Mouse (Mus musculus) frontal cortex, postnatal 36 days (tissue): Measurements from ENCODE around the gene Btbd11.

Source experiments
- DNase-seq, 2 experiments: peaks; one replicate each; pipeline ENCODE4 v3.0.0; 2022; ENCODE audit warnings: low spot score in 2 of 2

Gene Btbd11

GRCm38 (mm10) chr10:85420851-85421628, 34.4 kb downstream of the Btbd11 start:
- peak; percentile 3 to 6 for DNase-seq

GRCm38 (mm10) chr10:85421629-85422012, 35.0 kb downstream of the Btbd11 start:
- DNase-seq = no peak

- no peak for DNase-seq
Measured at GRCm38 (mm10) chr10:85425756-85426155, 39.1 kb downstream of the Btbd11 start.

GRCm38 (mm10) chr10:85437217-85437616, 50.6 kb downstream of the Btbd11 start:
- no peak for DNase-seq

GRCm38 (mm10) chr10:85443371-85443770, 56.8 kb downstream of the Btbd11 start:
- DNase-seq = no peak

GRCm38 (mm10) chr10:85445891-85446290, 59.3 kb downstream of the Btbd11 start:
- DNase-seq = no peak

- DNase-seq = no peak
Measured at GRCm38 (mm10) chr10:85446700-85447099, 60.1 kb downstream of the Btbd11 start.

GRCm38 (mm10) chr10:85447869-85448268, 61.3 kb downstream of the Btbd11 start:
- no peak for DNase-seq

GRCm38 (mm10) chr10:85451629-85452368, 65.2 kb downstream of the Btbd11 start:
- DNase-seq = no peak

- no peak for DNase-seq
Measured at GRCm38 (mm10) chr10:85453221-85453775, 66.7 kb downstream of the Btbd11 start.

- DNase-seq = no peak
Measured at GRCm38 (mm10) chr10:85455985-85456384, 69.4 kb downstream of the Btbd11 start.

GRCm38 (mm10) chr10:85458744-85459344, 72.2 kb downstream of the Btbd11 start:
- peak; percentile 28 to 31 for DNase-seq

- DNase-seq = no peak
Measured at GRCm38 (mm10) chr10:85460736-85461135, 74.1 kb downstream of the Btbd11 start.

- DNase-seq = no peak
Measured at GRCm38 (mm10) chr10:85464152-85464551, 77.5 kb downstream of the Btbd11 start.

- no peak for DNase-seq
Measured at GRCm38 (mm10) chr10:85465516-85466408, 79.1 kb downstream of the Btbd11 start.

- no peak for DNase-seq
Measured at GRCm38 (mm10) chr10:85466409-85466761, 79.8 kb downstream of the Btbd11 start.

GRCm38 (mm10) chr10:85467393-85467792, 80.8 kb downstream of the Btbd11 start:
- DNase-seq = no peak

GRCm38 (mm10) chr10:85468527-85468926, 81.9 kb downstream of the Btbd11 start:
- no peak for DNase-seq

- DNase-seq = peak in 1 of 2 experiments; percentile 11
Measured at GRCm38 (mm10) chr10:85469341-85469740, 82.7 kb downstream of the Btbd11 start.

GRCm38 (mm10) chr10:85473265-85473664, 86.7 kb downstream of the Btbd11 start:
- DNase-seq = no peak

GRCm38 (mm10) chr10:85473871-85474270, 87.3 kb downstream of the Btbd11 start:
- DNase-seq = peak in 1 of 2 experiments; percentile 12
